Mouse (Mus musculus) hindbrain, embryonic 10.5 days (tissue): ENCODE results near the gene Hist1h3c. TPM values are rescaled to one million over a fixed set of nuclear protein-coding genes. Genes with fewer than 3 reads are reported as not detected.

Experiments
- DNase-seq: peaks from one replicate; pipeline ENCODE4 v3.0.0-alpha.2; 2017; ENCODE audit warnings: low spot score
- H3K27ac ChIP-seq: fragments of 300-500 bp; sonication (generic); 2 replicates; pipeline ENCODE4 v1.5.1; 2016; ENCODE audit warnings: mild to moderate bottlenecking, moderate library complexity
- H3K27me3 ChIP-seq: fragments of 300-500 bp; sonication (generic); 2 replicates; pipeline ENCODE4 v1.6.1; 2016; ENCODE audit warnings: mild to moderate bottlenecking; ENCODE audit not compliant: poor library complexity, insufficient read depth, severe bottlenecking
- H3K36me3 ChIP-seq: fragments of 300-500 bp; sonication (generic); 2 replicates; pipeline ENCODE4 v1.6.1; 2016; ENCODE audit warnings: mild to moderate bottlenecking, moderate library complexity
- H3K4me1 ChIP-seq: fragments of 300-500 bp; sonication (generic); replicated peaks from 2 replicates; pipeline ENCODE4 v1.6.1; 2016; ENCODE audit warnings: mild to moderate bottlenecking
- H3K4me3 ChIP-seq: fragments of 300-500 bp; sonication (generic); 2 replicates; pipeline ENCODE4 v1.5.1; 2016; ENCODE audit warnings: mild to moderate bottlenecking, moderate library complexity
- H3K9me3 ChIP-seq: fragments of 300-500 bp; sonication (generic); 2 replicates; pipeline ENCODE4 v1.6.1; 2016; ENCODE audit warnings: mild to moderate bottlenecking, moderate library complexity
- WGBS: fragments of 180-500 bp; shearing (Covaris S2); methylation state at CpG from one replicate; pipeline ENCODE4 v1.1.7; 2016; 5-methylcytosine and 5-hydroxymethylcytosine counted together
- polyA plus RNA-seq: library from polyadenylated mRNA; unstranded; fragments of >200 nt; fragmentation: Nextera tagmentation; extraction: Ambion mirVana; gene quantifications from 2 replicates; pipeline ENCODE4 v1.2.1, GENCODE M21; 2016

Hist1h3c gene
- polyA plus RNA-seq, 1 experiment from 2014 or later, result 8.6 TPM

GRCm38 (mm10) chr13:23702220-23702619 lies 43.2 kb downstream of the Hist1h3c start:
- DNase-seq, result no peak
- H3K4me1 ChIP-seq, result peaks cover 19% of the 10 kb centered on the region
- 80% methylated on average over 4 of the region's 4 CpGs for WGBS
- no peak overlapping the region for H3K4me3 ChIP-seq
- no peaks in the 10 kb centered on the region for H3K36me3 ChIP-seq
- H3K27me3 ChIP-seq, result peaks cover 6% of the 10 kb centered on the region; the same call in 1 of the 2 replicates
- H3K9me3 ChIP-seq, result no peaks in the 10 kb centered on the region
- H3K27ac ChIP-seq, result no peak overlapping the region

- Histone ChIP-seq H3K27ac (peak overlapping the region; percentile 66; the same call in 1 of the 2 replicates), H3K9me3 (no peaks in the 10 kb centered on the region), H3K4me3 (no peak overlapping the region), H3K4me1 (peaks cover 25% of the 10 kb centered on the region), H3K27me3 (0 out of 2 replicates have a peak, but pooled peaks cover 2% of the 10 kb centered on the region), H3K36me3 (no peaks in the 10 kb centered on the region)
- DNase-seq, result peak; percentile 73
- 33% methylated on average over 8 of the region's 8 CpGs for WGBS
These were observed 44.4 kb downstream of the Hist1h3c start for GRCm38 (mm10) chr13:23700786-23701520.

DNA sequence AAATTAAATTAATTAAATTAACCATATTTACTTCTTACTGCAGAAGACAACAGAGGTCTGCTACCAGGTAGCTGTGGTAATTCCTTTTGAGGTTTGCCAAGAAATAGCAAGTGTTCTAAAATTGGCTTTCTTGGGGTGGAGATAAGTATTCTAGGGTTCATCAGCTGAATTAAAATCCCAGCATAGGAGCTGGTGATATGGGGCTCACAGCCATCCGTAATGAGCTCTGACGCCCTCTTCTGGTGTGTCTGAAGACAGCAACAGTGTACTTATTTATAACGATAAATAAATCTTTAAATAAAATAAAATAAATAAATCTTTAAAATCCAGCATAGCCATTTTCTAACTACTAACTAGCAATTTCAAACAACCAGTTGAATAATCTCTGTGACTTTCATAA lies 45.6 kb downstream of the Hist1h3c start:
- 73% methylated on average over 3 of the region's 3 CpGs for WGBS
- Histone ChIP-seq H3K4me3 (no peak overlapping the region), H3K4me1 (peaks cover 30% of the 10 kb centered on the region), H3K36me3 (no peaks in the 10 kb centered on the region), H3K27ac (no peak overlapping the region), H3K27me3 (0 out of 2 replicates have a peak, but pooled peaks cover 2% of the 10 kb centered on the region), H3K9me3 (no peaks in the 10 kb centered on the region)
- no peak for DNase-seq

DNA sequence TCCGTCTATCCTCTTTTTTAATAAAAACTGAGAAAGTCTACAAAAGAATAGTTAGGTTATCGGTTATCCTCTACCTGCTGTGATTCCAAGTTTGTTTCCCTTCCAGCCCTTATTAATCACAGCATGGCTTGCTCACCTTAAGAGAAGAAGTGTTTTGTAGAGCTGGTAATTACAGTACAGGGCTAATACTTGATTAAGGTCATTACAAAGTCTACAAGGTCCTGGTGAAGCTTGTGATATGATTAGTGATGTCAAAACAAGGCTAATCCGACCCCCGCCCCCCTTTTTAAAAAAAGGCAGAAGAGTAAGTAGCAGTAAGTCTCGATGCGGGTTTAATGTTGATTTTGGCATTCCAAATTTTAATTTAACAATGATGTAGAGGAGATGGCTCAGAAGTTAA lies 46.4 kb downstream of the Hist1h3c start:
- peak overlapping the region; percentile 55 for H3K4me3 ChIP-seq
- H3K27ac ChIP-seq, result peak overlapping the region; percentile 89
- no peak for DNase-seq
- 72% methylated on average over 6 of the region's 6 CpGs for WGBS
- H3K4me1 ChIP-seq, result peaks cover 30% of the 10 kb centered on the region
- no peaks in the 10 kb centered on the region for H3K27me3 ChIP-seq
- no peaks in the 10 kb centered on the region for H3K9me3 ChIP-seq
- H3K36me3 ChIP-seq, result no peaks in the 10 kb centered on the region

DNA sequence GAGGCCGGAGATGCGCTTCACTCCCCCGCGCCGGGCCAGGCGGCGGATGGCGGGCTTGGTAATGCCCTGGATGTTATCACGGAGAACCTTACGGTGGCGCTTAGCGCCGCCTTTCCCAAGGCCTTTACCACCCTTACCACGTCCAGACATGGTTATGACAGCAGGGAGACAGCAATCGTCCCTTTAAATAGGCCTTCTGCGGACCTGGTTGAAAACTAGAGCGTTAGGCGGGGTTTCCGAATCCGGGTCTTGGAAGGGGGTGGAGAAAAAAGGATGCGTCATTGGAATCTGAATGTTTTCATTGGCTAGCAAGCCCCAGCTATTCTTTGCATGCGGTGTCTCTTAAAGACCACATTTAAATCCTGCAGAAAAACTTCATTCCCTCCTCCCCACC lies 47.1 kb downstream of the Hist1h3c start, which contains the start of gene Hist1h4c:
Gene Hist1h4c (minus strand): TSS at position 155 of the 394 bp plus-strand sequence.
- peak within 1 kb of the TSS; percentile 55 for H3K4me3 ChIP-seq

DNA sequence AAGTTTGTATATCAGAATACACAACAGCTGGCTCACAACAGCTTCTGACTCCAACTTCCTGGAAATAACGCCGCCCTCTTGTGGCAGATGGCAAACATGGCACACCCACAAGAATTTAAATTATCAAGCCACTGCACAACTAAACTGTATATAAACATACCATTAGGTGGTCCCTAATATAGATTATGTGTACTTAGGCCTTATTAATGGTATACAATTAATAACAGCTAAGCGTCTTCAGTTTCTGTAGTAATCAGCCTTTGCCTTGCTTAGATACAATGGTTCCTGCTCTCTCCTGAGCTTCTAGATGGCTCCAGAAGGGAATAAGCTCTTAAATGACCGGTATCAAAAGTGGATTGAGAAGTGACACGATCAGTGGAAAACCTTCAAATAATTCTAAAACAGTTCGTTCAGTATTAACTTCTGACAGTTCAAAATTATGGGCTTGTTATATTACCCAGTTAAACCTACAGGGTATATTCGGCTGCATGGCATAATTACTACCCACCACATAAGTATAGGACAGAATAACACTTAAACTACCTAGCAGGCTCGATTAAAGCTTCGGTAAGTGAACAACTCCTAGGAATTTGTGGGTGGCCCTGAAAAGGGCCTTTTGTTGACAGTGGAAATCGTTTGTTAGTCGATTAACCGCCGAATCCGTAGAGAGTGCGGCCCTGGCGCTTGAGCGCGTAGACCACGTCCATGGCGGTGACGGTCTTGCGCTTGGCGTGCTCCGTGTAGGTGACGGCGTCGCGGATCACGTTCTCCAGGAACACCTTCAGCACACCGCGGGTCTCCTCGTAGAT lies 47.7 kb downstream of the Hist1h3c start:
- Histone ChIP-seq H3K9me3 (no peaks in the 10 kb centered on the region), H3K27ac (peak overlapping the region; percentile 89), H3K4me3 (peak overlapping the region; percentile 55), H3K36me3 (no peaks in the 10 kb centered on the region), H3K4me1 (peaks cover 30% of the 10 kb centered on the region), H3K27me3 (no peaks in the 10 kb centered on the region)
- peak; percentile 56 for DNase-seq
- under 1% methylated on average over 24 of the region's 32 CpGs for WGBS

More for the DNA sequence above, 47.1 kb downstream of the Hist1h3c start, which contains the start of gene Hist1h4c:
- DNase-seq, result peak; percentile 98
- under 1% methylated on average over 22 of the region's 22 CpGs for WGBS
- H3K4me1 ChIP-seq, result peaks cover 30% of the 10 kb centered on the region
- H3K9me3 ChIP-seq, result no peaks in the 10 kb centered on the region
- H3K36me3 ChIP-seq, result no peaks in the 10 kb centered on the region
- H3K27ac ChIP-seq, result peak within 1 kb of the TSS; percentile 89
- no peaks in the 10 kb centered on the region for H3K27me3 ChIP-seq

GRCm38 (mm10) chr13:23696061-23696474 lies 49.3 kb downstream of the Hist1h3c start:
- Histone ChIP-seq H3K9me3 (no peaks in the 10 kb centered on the region), H3K4me1 (peaks cover 29% of the 10 kb centered on the region), H3K4me3 (peak overlapping the region; percentile 18; the same call in 1 of the 2 replicates), H3K27me3 (no peaks in the 10 kb centered on the region), H3K36me3 (no peaks in the 10 kb centered on the region), H3K27ac (peak overlapping the region; percentile 75)
- no peak for DNase-seq
- WGBS, result 55% methylated on average over 15 of the region's 15 CpGs

- no peak for DNase-seq
- WGBS, result 53% methylated on average over 13 of the region's 13 CpGs
These were observed 49.9 kb downstream of the Hist1h3c start, which contains the start of gene Hist1h1t for GRCm38 (mm10) chr13:23695514-23695913. Hist1h1t (plus strand) TSS chr13:23695814.

More at GRCm38 (mm10) chr13:23695514-23695913, 49.9 kb downstream of the Hist1h3c start, which contains the start of gene Hist1h1t:
- Histone ChIP-seq H3K36me3 (no peaks in the 10 kb centered on the region), H3K9me3 (no peaks in the 10 kb centered on the region), H3K27me3 (no peaks in the 10 kb centered on the region), H3K4me1 (peaks cover 24% of the 10 kb centered on the region), H3K27ac (peak within 1 kb of the TSS; percentile 75), H3K4me3 (peak within 1 kb of the TSS; percentile 18; the same call in 1 of the 2 replicates)

Other genes starting within 250 kb of the Hist1h3c start
- gene Hist1h4h, start 214.6 kb downstream of the Hist1h3c start, polyA plus RNA-seq, result 5.8 and 7.4 TPM in 2 replicates
- 7.8 and 9.2 TPM in 2 replicates for gene Hist1h2af, start 211.7 kb downstream of the Hist1h3c start, polyA plus RNA-seq
- gene Hist1h3g, start 210.2 kb downstream of the Hist1h3c start, polyA plus RNA-seq, result 3.3 and 6.0 TPM in 2 replicates
- gene Hist1h2bh, start 202.2 kb downstream of the Hist1h3c start, polyA plus RNA-seq, result 0.51 and 1.1 TPM in 2 replicates
- 0.92 and 1.1 TPM in 2 replicates for gene Hist1h3f, start 201.6 kb downstream of the Hist1h3c start, polyA plus RNA-seq
- 0.56 TPM in 1 of 2 replicates, not detected in the other for gene Hist1h4f, start 194.0 kb downstream of the Hist1h3c start, polyA plus RNA-seq
- gene Hist1h1d, start 192.3 kb downstream of the Hist1h3c start, polyA plus RNA-seq, result 0.37 and 0.49 TPM in 2 replicates
- gene Hist1h3e, start 183.2 kb downstream of the Hist1h3c start, polyA plus RNA-seq, result 5.3 and 5.6 TPM in 2 replicates
- gene Hist1h2ae, start 174.4 kb downstream of the Hist1h3c start, polyA plus RNA-seq, result 102 and 103 TPM in 2 replicates
- gene Hist1h2bg, start 174.2 kb downstream of the Hist1h3c start, polyA plus RNA-seq, result 7.0 and 7.3 TPM in 2 replicates
- gene Hist1h2bf, start 171.4 kb downstream of the Hist1h3c start, polyA plus RNA-seq, result 4.7 and 5.1 TPM in 2 replicates
- 1.8 and 2.2 TPM in 2 replicates for gene Hist1h2ad, start 171.2 kb downstream of the Hist1h3c start, polyA plus RNA-seq
- gene Hist1h3d, start 169.8 kb downstream of the Hist1h3c start, polyA plus RNA-seq, result 4.8 and 10.9 TPM in 2 replicates
- gene Hist1h4d, start 164.0 kb downstream of the Hist1h3c start, polyA plus RNA-seq, result 101 and 107 TPM in 2 replicates
- 2.5 and 2.7 TPM in 2 replicates for gene Hist1h2be, start 124.5 kb downstream of the Hist1h3c start, polyA plus RNA-seq
- 22.0 and 26.3 TPM in 2 replicates for gene Hist1h1e, start 123.0 kb downstream of the Hist1h3c start, polyA plus RNA-seq
- gene Hist1h2ac, start 61.7 kb downstream of the Hist1h3c start, polyA plus RNA-seq, result 0.80 and 1.2 TPM in 2 replicates
- gene Hist1h2bc, start 61.4 kb downstream of the Hist1h3c start, polyA plus RNA-seq, result 23.1 and 26.2 TPM in 2 replicates
- gene Hist1h1t, start 49.8 kb downstream of the Hist1h3c start, polyA plus RNA-seq, result not detected in 2 replicates
- gene Hist1h4c, start 47.1 kb downstream of the Hist1h3c start, polyA plus RNA-seq, result 5.4 TPM in 2 replicates
- 3.2 and 3.5 TPM in 2 replicates for gene Hfe, start 34.7 kb downstream of the Hist1h3c start, polyA plus RNA-seq
- 10.6 and 12.6 TPM in 2 replicates for gene Hist1h1c, start 6.8 kb downstream of the Hist1h3c start, polyA plus RNA-seq
- gene Hist1h2bb, start 1.1 kb upstream of the Hist1h3c start, polyA plus RNA-seq, result 1.8 and 2.4 TPM in 2 replicates
- gene Hist1h2ab, start 5.5 kb upstream of the Hist1h3c start, polyA plus RNA-seq, result 45.2 and 49.3 TPM in 2 replicates
- 5.5 and 8.8 TPM in 2 replicates for gene Hist1h3b, start 6.7 kb upstream of the Hist1h3c start, polyA plus RNA-seq
- 4.9 and 5.4 TPM in 2 replicates for gene Hist1h4b, start 11.4 kb upstream of the Hist1h3c start, polyA plus RNA-seq
- gene Hist1h4a, start 15.6 kb upstream of the Hist1h3c start, polyA plus RNA-seq, result not detected in 2 replicates
- 3.7 and 4.8 TPM in 2 replicates for gene Hist1h3a, start 16.8 kb upstream of the Hist1h3c start, polyA plus RNA-seq
- gene Hist1h1a, start 18.1 kb upstream of the Hist1h3c start, polyA plus RNA-seq, result 2.3 and 3.4 TPM in 2 replicates
- not detected in 2 replicates for gene Trim38, start 24.3 kb upstream of the Hist1h3c start, polyA plus RNA-seq
- gene Slc17a2, start 61.4 kb upstream of the Hist1h3c start, polyA plus RNA-seq, result not detected in 2 replicates
- gene Slc17a3, start 93.8 kb upstream of the Hist1h3c start, polyA plus RNA-seq, result not detected in 2 replicates
- not detected in 2 replicates for gene Slc17a1, start 122.1 kb upstream of the Hist1h3c start, polyA plus RNA-seq
- not detected in 2 replicates for gene Slc17a4, start 169.4 kb upstream of the Hist1h3c start, polyA plus RNA-seq
- gene Hist1h2ba, start 188.6 kb upstream of the Hist1h3c start, polyA plus RNA-seq, result not detected in 2 replicates
- gene Hist1h2aa, start 188.9 kb upstream of the Hist1h3c start, polyA plus RNA-seq, result not detected in 2 replicates
- not detected in 2 replicates for gene Scgn, start 245.6 kb upstream of the Hist1h3c start, polyA plus RNA-seq